Mouse (Mus musculus): ENCODE measurements at regions not wholly inside any gene's neighbourhood (a gene's known extent, or its start where the extent isn't known, plus 50 kb on each side); places are given as distances from the start of the nearest gene placed in this dataset.

DNA sequence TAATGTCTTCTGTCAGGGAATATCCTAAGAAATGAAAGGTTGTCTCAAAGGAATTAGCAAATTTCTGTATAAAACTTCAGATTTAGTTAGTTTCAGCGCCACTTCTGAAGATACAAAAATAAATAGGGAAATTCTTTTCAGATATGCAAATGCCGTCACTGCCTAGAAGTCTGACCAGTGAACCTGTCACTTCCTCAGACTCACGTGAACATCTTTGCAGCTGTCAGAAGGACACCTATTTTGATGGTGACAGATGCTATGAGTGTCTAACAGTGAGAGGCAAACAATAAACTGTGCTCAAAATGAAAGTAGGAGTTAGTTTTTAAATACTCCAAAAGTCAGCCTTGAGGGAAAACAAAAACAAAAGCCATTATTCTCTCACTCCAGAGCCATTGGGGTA, 57.5 kb upstream of the Igf1r start:
- intact Hi-C loops (cut with DNase I): no loop called here
- DNase-seq: no peak

DNA sequence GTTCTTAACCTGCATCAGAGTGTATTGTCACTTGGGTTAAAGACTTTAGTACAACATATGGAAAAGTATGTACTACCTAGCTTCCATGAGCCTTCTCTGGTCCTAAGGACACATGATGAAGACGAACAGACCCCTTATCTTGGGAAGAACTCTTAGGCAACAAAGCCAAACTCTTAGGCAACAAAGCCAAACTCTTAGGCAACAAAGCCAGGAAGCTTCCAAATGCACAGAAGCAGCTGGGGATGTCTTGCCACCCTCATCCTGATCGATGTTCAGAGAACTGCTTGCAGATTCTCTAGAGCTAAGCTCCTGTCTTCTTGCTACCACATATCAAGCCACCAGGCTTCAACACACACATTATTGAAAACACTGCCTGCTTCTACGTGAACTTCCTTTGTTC, 59.7 kb upstream of the Igf1r start:
- intact Hi-C loops (cut with DNase I): no loop called here
- no peak for DNase-seq

DNA sequence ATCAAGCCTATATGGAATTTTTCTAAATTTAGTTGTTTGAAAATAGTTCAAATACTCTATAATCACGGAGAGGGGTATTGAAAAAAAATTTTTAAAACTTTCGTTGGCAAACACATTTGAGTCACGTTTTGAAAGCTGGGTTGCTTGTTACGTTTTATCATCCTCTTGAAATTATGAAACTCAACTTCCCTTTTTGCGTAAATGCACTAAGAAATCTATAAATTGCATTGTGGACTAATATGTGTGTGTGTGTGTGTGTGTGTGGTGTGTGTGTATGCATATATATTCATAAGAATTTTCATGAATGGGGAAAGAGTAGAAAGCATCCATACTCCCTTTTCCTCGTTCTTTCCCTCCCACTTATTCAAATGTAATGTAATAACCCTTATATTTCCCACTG, 69.6 kb upstream of the Igf1r start:
- intact Hi-C loops (cut with DNase I): no loop called here
- no peak for DNase-seq

- intact Hi-C loops (cut with DNase I): no loop called here
- DNase-seq: no peak
Observed at GRCm38 (mm10) chr7:67882606-67883005, 70.0 kb upstream of the Igf1r start.

DNA sequence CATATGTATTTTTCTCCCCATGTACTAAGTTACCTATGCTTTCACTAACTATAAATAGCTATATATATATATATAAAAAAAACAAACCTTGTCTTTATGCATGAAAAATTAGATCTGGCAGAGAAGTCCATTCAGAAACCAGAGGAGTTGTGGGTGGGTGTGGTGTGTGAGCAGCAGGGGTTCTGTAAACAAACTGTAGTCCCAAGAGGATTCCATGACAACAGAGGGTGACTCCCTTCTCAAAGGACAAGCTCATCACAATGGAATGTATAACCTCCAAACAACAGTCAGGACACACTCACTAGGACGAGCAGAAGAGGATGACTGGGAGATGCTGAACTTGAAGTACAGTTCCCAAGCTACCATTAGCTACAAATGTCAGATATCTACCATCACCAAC, 74.4 kb upstream of the Igf1r start:
- intact Hi-C loops (cut with DNase I): no loop called here
- no peak for DNase-seq

DNA sequence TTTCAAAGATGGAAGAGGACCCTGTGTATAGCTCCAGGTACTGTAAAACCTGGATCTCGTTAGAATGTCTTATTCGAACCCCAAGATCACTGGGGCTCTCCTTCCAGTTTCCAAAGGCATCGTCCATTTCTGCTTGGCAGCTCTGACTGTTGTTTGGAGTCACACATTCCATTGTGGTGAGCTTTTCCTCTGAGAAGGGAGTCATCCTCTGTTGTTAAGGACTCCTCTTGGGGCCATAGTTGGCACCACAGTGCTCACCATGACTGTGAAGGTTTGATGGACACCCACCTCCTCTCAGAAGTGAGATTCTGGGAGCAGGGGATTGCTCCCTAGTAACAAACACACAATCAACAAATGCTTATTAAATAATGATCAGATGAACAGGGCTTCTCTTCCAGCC, 75.0 kb upstream of the Igf1r start:
- DNase-seq: peak; percentile 8 to 20
- intact Hi-C loops (cut with DNase I): no loop called here

- intact Hi-C loops (cut with DNase I): no loop called here
- no peak for DNase-seq
Observed at GRCm38 (mm10) chr7:67854080-67855022, 94.8 kb upstream of the Synm start.

DNA sequence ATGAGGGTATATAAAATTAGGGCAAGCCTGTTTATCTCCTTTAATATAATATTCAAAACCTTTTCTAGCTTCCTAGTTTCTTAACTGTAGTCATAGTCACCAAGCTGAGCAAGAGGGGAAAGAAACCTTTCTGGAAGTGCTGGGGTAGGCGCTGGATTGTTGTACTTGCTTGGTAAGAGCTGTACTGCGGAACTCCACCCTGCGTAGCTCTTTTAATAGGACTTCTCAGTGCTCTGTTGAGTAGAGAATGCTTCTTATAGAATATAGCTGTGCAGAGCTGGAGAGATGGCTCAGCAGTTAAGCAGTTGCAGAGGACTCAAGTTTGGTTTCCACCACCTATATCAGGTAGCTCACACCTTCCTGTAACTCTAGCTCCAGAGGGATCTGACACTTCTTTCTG, 93.3 kb upstream of the Synm start:
- no peak for DNase-seq
- intact Hi-C loops (cut with DNase I): no loop called here

GRCm38 (mm10) chr7:67849509-67849862, 89.9 kb upstream of the Synm start:
- intact Hi-C loops (cut with DNase I): no loop called here
- DNase-seq: no peak

- peak; percentile 78 to 81 for DNase-seq
- intact Hi-C loops (cut with DNase I): no loop called here
Observed at GRCm38 (mm10) chr7:67848589-67849508, 89.3 kb upstream of the Synm start.

DNA sequence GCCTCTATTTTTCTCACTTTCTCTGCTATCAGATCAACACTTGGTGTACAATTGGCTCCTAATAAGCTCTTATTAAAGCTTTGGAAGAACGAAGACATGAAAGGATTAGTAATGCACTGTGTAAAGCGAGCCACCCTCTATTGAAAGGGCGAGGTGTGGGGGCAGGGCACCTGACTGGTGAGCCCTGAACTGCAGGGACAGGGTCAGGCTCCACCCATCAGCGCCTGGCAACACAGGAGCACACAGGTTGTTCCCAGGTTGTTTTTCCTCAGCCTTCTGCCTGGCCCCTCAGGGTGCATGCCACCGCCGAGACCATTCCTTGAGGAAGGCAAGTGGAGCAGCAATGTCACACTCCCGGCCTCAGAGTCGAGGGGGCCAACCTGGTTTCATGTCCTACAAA, 87.3 kb upstream of the Synm start:
- intact Hi-C loops (cut with DNase I): no loop called here

DNA sequence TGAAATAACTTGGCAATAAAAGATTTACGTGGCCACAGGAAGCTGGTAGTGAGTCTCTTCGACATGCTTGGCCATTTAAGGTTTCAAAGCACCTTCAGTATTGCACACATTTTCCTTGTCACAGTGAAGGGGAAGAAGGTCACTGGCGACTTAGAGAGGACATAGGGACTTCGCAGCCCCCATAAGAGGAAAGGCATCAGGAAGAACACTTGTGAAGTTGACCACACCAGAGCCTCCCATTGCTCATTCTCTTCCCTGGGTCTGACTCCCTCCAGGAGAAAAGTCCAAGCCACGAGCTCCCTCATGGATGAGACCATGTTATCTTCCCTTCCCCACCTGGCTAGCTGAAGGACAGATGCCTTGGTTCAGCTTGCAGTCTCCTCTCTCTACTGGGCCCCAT, 77.4 kb upstream of the Synm start:
- intact Hi-C loops (cut with DNase I): no loop called here
- no peak for DNase-seq

More for the DNA sequence above, 87.3 kb upstream of the Synm start:
- DNase-seq: no peak

GRCm38 (mm10) chr7:67836117-67836949, 76.8 kb upstream of the Synm start:
- peak; percentile 11 to 12 for DNase-seq
- intact Hi-C loops (cut with DNase I): no loop called here

DNA sequence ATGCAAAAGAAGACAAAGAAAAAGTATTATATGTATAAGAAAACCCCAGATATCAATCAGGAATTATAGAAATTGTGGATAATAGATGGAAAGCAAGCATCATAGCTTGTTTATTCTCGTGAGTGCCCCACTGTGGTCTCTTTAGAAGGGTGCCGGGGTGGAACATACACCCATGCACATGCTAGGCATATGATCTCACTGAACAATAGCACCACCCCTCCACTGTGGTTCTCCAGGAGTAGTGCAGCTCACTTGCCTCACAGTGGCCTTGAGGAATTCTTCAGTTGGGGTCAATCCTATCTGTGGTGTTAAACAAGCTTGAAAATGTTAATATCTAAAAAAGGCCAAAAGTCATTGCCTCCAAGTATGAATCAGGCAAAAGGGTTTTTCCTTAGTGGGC, 72.2 kb upstream of the Synm start:
- intact Hi-C loops (cut with DNase I): no loop called here
- DNase-seq: no peak

DNA sequence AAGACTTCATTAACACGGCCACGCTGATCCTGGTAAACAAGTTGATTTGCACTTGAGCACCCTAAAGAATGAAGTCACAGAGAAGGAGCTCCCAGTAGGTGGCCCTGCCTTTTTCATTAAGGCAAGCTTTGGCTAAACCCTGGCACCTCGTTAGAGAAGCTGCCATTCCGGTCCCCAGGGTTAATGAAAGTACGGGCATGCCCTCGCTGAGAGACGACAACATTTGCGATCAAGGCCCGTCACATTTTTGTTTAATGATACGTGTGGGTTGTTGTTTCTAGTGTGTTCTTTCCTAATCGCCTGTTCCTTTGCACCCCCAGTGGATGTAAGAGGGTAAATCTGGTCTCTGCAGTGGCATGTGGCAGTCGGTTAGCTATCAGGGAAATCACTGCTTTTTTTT, 67.8 kb upstream of the Synm start:
- intact Hi-C loops (cut with DNase I): no loop called here
- DNase-seq: no peak

DNA sequence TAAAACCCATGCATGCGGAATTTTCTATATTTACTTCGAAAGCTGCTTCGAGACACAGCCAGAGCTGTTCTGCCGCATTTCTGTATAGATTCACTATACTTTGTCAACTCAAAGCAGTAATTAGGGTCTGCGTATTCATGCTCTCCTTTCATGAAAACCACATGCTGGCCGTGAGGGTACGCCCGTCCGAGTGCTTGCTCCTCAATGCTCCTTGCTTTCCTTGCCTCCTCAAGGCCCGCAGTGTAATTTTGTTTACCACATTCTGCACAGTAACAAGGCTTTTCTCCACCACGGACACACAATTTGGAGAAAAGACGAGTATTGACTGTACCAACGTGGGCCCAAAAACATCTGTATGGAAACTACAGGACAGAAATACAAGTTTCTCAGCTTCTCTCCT, 67.4 kb upstream of the Synm start:
- intact Hi-C loops (cut with DNase I): no loop called here
- DNase-seq: no peak

DNA sequence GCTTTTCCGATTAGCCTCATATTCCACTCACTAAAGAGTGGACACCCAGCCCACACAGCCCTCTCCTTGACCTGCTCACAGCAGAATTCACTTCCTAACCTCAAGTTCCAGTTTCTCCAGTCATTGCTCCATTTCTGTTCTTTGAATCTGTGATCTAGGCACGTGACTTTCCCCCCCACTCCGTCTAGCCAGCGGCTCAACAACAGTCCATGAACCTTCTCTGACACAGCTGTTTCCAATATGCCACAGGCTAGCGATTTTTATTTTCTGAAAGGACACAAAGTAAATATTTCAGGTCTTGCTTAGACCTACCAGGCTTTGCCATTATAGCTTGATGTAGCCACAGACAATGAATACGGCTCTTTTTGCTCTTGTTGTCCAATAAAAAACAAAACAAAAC, 66.8 kb upstream of the Synm start:
- no peak for DNase-seq
- intact Hi-C loops (cut with DNase I): no loop called here

- DNase-seq: no peak
- intact Hi-C loops (cut with DNase I): no loop called here
Observed at GRCm38 (mm10) chr7:67825636-67826280, 66.2 kb upstream of the Synm start.

DNA sequence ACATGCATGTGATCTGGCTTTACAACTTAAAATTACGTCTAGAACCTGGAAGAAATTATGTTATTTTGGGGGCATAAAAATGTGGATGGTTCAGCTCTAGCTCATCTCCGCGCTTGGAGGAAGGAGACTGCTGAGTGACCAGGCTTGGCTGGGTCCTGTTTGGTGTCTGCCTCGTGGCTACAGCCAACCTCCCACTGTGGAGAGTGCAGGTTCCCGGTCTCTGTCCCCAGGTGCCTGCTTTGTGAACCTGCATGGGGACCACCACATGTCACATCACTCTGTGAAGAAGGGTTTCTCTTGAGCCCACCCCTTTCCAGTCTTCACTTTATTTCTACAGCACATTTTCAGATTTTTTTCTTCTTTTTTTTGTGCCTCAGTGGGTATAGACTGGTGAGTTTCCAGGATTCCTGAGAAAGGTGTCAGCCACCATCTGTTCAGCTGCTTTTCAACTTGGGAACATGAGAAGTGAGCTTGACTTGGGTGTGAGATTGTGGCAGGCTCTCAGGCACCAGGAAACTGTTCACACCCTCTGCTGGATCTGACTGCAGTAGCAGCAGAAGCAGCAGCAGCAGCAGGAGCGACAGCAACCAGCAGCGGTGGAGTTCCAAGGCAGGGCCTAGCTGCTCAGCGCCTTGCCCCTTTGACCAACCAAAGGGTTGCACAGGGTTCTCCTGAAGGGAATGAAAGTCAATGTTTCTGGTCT, 64.6 kb upstream of the Synm start:
- intact Hi-C loops (cut with DNase I): no loop called here
- DNase-seq: no peak

DNA sequence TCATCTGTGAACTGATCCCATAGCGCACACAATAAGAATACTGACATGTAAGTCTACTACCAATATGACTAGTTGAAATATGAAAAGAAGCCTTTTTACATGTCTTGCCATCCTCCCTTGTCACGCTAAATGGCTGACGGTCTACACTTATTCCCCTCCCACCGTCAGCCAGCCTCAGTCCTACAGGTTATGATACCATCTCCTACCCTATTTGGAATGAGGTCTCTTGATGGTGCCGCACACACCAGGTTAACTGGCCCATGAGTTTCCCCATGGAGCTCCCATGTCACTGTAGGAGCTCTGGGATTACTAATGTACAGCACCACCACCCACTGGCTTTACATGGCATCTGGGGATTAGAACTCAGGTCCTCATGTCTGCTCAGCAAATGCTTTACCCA, 60.0 kb upstream of the Synm start:
- no peak for DNase-seq
- intact Hi-C loops (cut with DNase I): no loop called here

Data from heart, postnatal 10 days (tissue).